Mouse (Mus musculus): ENCODE data around the gene Htra2. TPM values are rescaled to one million over a fixed set of nuclear protein-coding genes. Genes with fewer than 3 reads are reported as not detected.

The Htra2 gene
- polyA plus RNA-seq (2014; fragmentation: Nextera tagmentation; extraction: Ambion mirVana), result 31.7 and 33.9 TPM in 2 replicates

DNA sequence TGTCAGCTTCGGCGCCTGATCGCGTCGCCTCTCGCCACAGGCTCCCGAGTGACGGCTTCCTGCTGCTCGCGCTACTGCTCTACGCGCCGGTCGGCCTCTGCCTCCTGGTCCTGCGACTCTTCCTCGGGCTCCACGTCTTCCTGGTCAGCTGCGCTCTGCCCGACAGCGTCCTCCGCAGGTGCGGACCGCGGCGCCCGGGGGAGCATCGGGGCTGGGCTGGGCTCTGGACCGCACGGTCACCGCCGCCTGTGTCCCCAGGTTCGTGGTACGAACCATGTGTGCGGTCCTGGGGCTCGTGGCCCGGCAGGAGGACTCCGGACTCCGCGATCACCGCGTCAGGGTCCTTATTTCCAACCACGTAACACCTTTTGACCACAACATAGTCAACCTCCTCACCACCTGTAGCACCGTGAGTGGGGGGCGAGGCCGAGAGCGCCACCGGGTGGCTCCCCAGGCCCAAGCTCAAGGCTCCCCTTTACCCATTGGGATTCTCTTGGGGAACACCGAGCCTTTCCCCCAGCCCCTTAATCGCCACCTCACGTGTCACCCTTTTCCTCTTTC lies at the start of gene Htra2:
TSS of gene Htra2 (minus strand) at position 403 of the 561 bp plus-strand sequence.
- Histone ChIP-seq H3K4me3 (ENCODE audit: low read depth, low read length) (peak within 1 kb of the TSS; percentile 100), H3K4me1 (replicated peaks; ENCODE audit: control insufficient read depth, insufficient read depth, low read length) (peaks cover 14% of the 10 kb centered on the region; the same call in 1 of the 2 replicates), H3K4me2 (replicated peaks; ENCODE audit: low read depth, low read length) (peak within 1 kb of the TSS; percentile 87), H3K9me3 (ENCODE audit: control insufficient read depth, low read length) (no peaks in the 10 kb centered on the region), H3K27ac (ENCODE audit: low read depth, low read length) (peak within 1 kb of the TSS; percentile 88), H3K27me3 (ENCODE audit: control insufficient read depth, insufficient read depth, low read length) (no peaks in the 10 kb centered on the region), H3K36me3 (ENCODE audit: control insufficient read depth, insufficient read depth, low read length) (no peaks in the 10 kb centered on the region), H3K9ac (ENCODE audit: low read depth, low read length) (peak within 1 kb of the TSS; percentile 91)
- WGBS, result under 1% methylated on average over 50 of the region's 50 CpGs
- ATAC-seq (ENCODE audit: low FRiP score) (no peak; the same call in 1 of the 2 replicates), DNase-seq (ENCODE audit: low spot score) (no peak)

DNA sequence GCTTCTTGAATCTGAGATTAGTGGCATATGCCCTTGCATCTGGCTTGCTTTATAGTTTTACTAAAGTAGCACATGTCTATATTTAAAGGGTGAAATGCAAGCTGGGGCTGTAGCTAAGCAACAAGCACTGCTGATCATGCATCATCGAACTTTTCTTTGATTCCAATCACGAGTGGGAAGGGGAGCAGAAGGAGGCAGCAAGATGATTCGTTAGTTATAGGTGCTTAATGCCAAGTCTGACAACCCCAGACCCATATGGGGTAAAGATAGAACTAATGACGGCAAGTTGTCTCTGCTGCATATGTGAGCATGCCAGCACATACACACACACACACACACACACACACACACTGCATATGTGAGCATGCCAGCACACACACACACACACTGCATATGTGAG lies 49.1 kb upstream of the Htra2 start:
- Histone ChIP-seq H3K9me3 (ENCODE audit: control insufficient read depth, low read length) (no peaks in the 10 kb centered on the region), H3K36me3 (ENCODE audit: control insufficient read depth, insufficient read depth, low read length) (no peaks in the 10 kb centered on the region), H3K4me3 (ENCODE audit: low read depth, low read length) (no peak overlapping the region), H3K27ac (ENCODE audit: low read depth, low read length) (no peak overlapping the region), H3K4me1 (replicated peaks; ENCODE audit: control insufficient read depth, insufficient read depth, low read length) (peaks cover 12% of the 10 kb centered on the region; the same call in 1 of the 2 replicates), H3K4me2 (replicated peaks; ENCODE audit: low read depth, low read length) (no peak overlapping the region), H3K27me3 (ENCODE audit: control insufficient read depth, insufficient read depth, low read length) (no peaks in the 10 kb centered on the region), H3K9ac (ENCODE audit: low read depth, low read length) (no peak overlapping the region)
- WGBS, result 83% methylated on average over 4 of the region's 4 CpGs
- no peak for DNase-seq (ENCODE audit: low spot score)
- no peak for ATAC-seq (ENCODE audit: low FRiP score)

DNA sequence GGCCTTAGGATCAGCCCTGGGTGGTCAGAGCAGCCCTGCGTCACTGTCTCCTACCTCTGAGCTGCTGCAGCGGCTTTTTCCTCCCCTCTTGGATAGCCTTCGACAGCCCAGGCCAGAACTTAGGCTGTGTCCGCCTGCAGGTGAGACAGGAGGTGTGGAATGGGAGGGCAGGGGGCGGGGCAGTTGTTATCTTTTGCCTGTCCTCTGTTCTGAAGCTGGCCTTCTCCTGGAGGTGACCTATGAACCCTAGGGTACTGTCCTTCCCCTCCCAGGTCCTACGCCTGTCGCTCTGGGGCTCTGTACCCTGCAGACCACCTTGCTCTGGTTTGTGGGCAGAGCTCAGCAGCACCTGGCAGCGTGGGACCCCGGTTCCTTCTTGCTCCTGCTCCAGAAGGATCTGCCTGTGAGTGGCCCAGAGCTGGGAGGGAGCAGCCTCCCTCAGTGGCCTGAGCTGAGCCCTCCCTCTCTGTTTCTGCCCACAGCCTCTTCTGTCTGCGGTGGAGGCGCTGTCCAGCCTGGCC lies 48.1 kb upstream of the Htra2 start:
- H3K27me3 ChIP-seq (ENCODE audit: control insufficient read depth, insufficient read depth, low read length), result no peaks in the 10 kb centered on the region
- WGBS, result 49% methylated on average over 11 of the region's 11 CpGs
- no peak overlapping the region for H3K4me3 ChIP-seq (ENCODE audit: low read depth, low read length)
- no peaks in the 10 kb centered on the region for H3K9me3 ChIP-seq (ENCODE audit: control insufficient read depth, low read length)
- H3K27ac ChIP-seq (ENCODE audit: low read depth, low read length), result no peak overlapping the region
- no peaks in the 10 kb centered on the region for H3K36me3 ChIP-seq (ENCODE audit: control insufficient read depth, insufficient read depth, low read length)
- ATAC-seq (ENCODE audit: low FRiP score), result no peak
- H3K9ac ChIP-seq (ENCODE audit: low read depth, low read length), result no peak overlapping the region; the same call in 1 of the 2 replicates
- peaks cover 11% of the 10 kb centered on the region; the same call in 1 of the 2 replicates for H3K4me1 ChIP-seq (replicated peaks; ENCODE audit: control insufficient read depth, insufficient read depth, low read length)
- DNase-seq (ENCODE audit: low spot score), result no peak
- H3K4me2 ChIP-seq (replicated peaks; ENCODE audit: low read depth, low read length), result peak overlapping the region; percentile 96

DNA sequence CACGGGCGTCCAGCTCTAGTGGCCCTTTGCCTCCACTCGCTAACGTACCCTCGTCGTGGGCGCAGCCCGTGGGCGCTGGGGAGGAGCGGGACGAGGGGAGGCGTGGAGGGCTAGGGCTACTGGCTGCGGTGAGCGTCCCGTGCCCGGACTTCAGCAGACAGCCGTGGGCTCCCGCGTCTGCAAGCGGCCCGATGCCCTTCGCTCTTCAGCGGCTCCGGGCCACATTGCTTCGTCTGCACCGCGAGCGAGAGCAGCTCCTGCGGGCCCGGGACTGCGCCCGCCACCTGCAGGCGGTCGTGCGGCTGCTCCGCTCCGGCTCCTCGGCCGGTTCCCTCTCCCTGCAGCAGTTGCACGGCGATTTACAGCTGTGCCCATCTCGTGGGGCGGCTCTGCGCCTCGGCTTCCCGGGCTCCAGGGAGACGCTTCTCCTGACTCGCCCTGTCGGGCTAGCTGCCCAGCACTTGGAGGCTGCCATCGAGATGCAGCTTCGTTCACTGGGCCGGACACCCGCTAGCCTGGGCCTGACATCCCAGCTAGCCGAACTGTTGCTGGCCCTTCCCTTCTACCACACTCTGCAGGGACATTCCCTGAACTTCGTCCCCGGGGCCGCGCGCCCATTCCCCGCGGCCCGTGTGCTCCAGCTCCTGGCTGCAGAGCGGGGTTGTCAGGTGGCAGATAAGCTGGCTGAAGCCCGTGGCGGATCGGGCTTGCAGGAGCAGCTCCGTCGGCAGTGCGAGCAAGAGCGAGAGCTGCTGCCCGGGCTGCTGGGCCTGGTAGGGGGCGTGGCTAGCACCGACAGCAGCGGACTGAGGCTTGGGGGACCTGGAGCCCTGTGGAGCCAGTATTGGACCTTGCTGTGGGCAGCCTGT lies 46.8 kb upstream of the Htra2 start:
- Histone ChIP-seq H3K9me3 (ENCODE audit: control insufficient read depth, low read length) (no peaks in the 10 kb centered on the region), H3K4me1 (replicated peaks; ENCODE audit: control insufficient read depth, insufficient read depth, low read length) (peaks cover 8% of the 10 kb centered on the region; the same call in 1 of the 2 replicates), H3K27me3 (ENCODE audit: control insufficient read depth, insufficient read depth, low read length) (no peaks in the 10 kb centered on the region), H3K9ac (ENCODE audit: low read depth, low read length) (peak overlapping the region; percentile 76), H3K4me2 (replicated peaks; ENCODE audit: low read depth, low read length) (peak overlapping the region; percentile 96), H3K27ac (ENCODE audit: low read depth, low read length) (peak overlapping the region; percentile 64), H3K4me3 (ENCODE audit: low read depth, low read length) (peak overlapping the region; percentile 56), H3K36me3 (ENCODE audit: control insufficient read depth, insufficient read depth, low read length) (no peaks in the 10 kb centered on the region)
- peak; percentile 84 for ATAC-seq (ENCODE audit: low FRiP score)
- WGBS, result under 1% methylated on average over 74 of the region's 74 CpGs
- DNase-seq (ENCODE audit: low spot score), result peak; percentile 70

DNA sequence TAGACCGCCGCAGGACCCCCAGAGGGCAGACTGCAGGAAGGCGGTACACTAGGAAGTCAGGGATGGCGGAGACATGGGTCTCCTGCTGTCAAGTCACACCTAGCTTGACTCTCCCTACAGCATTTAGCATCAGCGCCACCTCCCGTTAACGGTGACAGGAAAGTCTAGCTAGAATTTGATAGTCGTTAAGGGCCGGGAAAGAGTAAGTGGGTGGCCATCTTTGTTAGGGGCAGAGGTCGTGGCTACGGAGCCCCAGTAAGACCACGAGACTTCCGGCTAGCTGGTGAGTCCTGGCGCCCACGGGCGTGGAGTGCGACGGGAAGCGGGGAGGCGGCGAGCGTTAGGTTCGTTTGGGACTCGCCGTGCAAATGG lies 46.2 kb upstream of the Htra2 start, which contains the start of the genes Ccdc142 and Gm42688:
TSS of gene Ccdc142 (plus strand) at position 286 of the 372 bp plus-strand sequence.
TSS of gene Gm42688 (plus strand) at position 302 of the 372 bp plus-strand sequence.
- peak within 1 kb of the TSS; percentile 56 for H3K4me3 ChIP-seq (ENCODE audit: low read depth, low read length)
- H3K36me3 ChIP-seq (ENCODE audit: control insufficient read depth, insufficient read depth, low read length), result no peaks in the 10 kb centered on the region
- ATAC-seq (ENCODE audit: low FRiP score), result peak; percentile 87
- peak within 1 kb of the TSS; percentile 76 for H3K9ac ChIP-seq (ENCODE audit: low read depth, low read length)
- peak within 1 kb of the TSS; percentile 64 for H3K27ac ChIP-seq (ENCODE audit: low read depth, low read length)
- peak; percentile 84 for DNase-seq (ENCODE audit: low spot score)
- H3K4me2 ChIP-seq (replicated peaks; ENCODE audit: low read depth, low read length), result peak within 1 kb of the TSS; percentile 96
- no peaks in the 10 kb centered on the region for H3K9me3 ChIP-seq (ENCODE audit: control insufficient read depth, low read length)
- no peaks in the 10 kb centered on the region for H3K27me3 ChIP-seq (ENCODE audit: control insufficient read depth, insufficient read depth, low read length)
- H3K4me1 ChIP-seq (replicated peaks; ENCODE audit: control insufficient read depth, insufficient read depth, low read length), result peaks cover 8% of the 10 kb centered on the region; the same call in 1 of the 2 replicates
- WGBS, result 1% methylated on average over 20 of the region's 25 CpGs

DNA sequence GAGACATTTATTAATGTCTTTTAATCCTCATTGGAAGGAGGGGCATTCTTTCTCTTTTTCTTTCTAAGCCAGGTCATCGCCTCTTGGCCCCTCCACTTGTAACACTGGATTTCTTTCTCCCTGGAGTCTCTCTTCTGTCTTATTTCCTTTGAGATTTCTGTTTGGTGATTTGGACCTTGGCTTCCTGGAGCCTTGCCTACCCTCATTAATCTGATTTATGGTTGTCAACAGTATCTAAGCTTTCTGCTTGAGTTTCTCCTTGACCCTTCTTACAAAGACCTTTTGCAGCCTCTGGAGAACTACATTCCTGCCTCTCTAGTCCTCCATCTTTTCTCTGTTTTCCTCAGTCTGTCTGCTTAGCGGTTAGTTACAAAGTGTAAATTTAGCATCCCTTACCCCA lies 43.3 kb upstream of the Htra2 start:
- no peaks in the 10 kb centered on the region for H3K9me3 ChIP-seq (ENCODE audit: control insufficient read depth, low read length)
- 86% methylated on average over 2 of the region's 2 CpGs for WGBS

DNA sequence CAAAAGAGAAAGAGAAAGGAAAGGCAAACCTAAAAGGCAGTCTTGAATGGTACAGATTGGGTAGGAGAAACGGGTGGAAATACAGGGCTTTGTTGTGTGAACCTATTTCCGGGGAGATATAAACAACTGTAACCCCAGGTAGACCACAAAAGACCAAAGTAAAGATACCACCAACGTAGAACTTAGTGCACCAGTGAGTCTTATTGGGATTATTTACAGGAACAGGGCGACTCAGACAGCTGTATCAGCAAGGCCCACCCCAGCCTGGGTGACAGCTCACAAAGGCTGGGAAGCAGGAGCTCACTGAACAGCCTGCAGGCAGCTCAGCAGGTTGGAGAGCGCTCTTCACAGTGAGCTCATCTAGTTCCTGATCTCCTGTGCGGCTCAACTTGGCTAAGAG lies 40.9 kb upstream of the Htra2 start:
- no peak for ATAC-seq (ENCODE audit: low FRiP score)
- Histone ChIP-seq H3K9me3 (ENCODE audit: control insufficient read depth, low read length) (no peaks in the 10 kb centered on the region), H3K4me2 (replicated peaks; ENCODE audit: low read depth, low read length) (no peak overlapping the region), H3K4me1 (replicated peaks; ENCODE audit: control insufficient read depth, insufficient read depth, low read length) (no peaks in the 10 kb centered on the region), H3K4me3 (ENCODE audit: low read depth, low read length) (no peak overlapping the region), H3K27ac (ENCODE audit: low read depth, low read length) (no peak overlapping the region), H3K9ac (ENCODE audit: low read depth, low read length) (no peak overlapping the region), H3K27me3 (ENCODE audit: control insufficient read depth, insufficient read depth, low read length) (no peaks in the 10 kb centered on the region; the same call in 1 of the 2 replicates), H3K36me3 (ENCODE audit: control insufficient read depth, insufficient read depth, low read length) (no peaks in the 10 kb centered on the region)
- 44% methylated on average over 6 of the region's 6 CpGs for WGBS
- no peak for DNase-seq (ENCODE audit: low spot score)

More for the DNA sequence above, 43.3 kb upstream of the Htra2 start:
- Histone ChIP-seq H3K27ac (ENCODE audit: low read depth, low read length) (no peak overlapping the region), H3K27me3 (ENCODE audit: control insufficient read depth, insufficient read depth, low read length) (no peaks in the 10 kb centered on the region; the same call in 1 of the 2 replicates), H3K4me1 (replicated peaks; ENCODE audit: control insufficient read depth, insufficient read depth, low read length) (peaks cover 8% of the 10 kb centered on the region; the same call in 1 of the 2 replicates), H3K4me3 (ENCODE audit: low read depth, low read length) (no peak overlapping the region), H3K9ac (ENCODE audit: low read depth, low read length) (no peak overlapping the region), H3K36me3 (ENCODE audit: control insufficient read depth, insufficient read depth, low read length) (no peaks in the 10 kb centered on the region), H3K4me2 (replicated peaks; ENCODE audit: low read depth, low read length) (no peak overlapping the region)
- DNase-seq (ENCODE audit: low spot score) (no peak), ATAC-seq (ENCODE audit: low FRiP score) (no peak)

DNA sequence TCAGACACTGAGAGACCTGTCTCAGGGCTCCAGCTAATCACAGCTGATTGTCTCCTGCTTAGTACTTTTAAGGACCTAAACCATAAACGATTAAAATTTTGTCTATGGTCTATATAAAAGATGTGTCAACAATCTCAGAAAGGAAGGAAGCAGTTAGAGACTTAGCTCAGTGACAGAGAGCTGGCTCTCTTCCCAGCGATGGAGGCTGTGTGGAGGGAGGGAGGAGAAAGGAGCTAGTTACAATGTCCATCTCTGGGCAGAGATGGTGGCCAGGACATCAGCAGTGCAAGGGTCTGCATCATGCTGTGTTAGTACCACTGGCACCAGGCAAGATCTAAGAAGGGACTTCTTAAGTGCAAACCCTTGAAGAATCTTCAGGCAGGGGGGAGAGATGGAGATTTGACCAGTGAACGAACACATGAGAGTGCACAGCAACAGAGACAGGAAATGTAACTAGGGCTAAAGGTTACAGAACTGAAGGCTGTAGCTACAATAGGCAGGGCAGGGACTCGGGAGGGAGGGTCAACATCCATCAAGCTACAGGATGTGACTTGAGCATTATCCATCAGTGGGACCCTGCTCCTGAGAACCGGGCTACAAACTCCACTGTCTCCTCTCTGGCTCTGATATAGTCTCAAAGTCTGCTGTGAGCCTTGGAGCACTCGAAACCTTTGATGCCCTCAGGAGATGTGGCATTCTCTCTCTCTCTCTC lies 37.5 kb upstream of the Htra2 start:
- ATAC-seq (ENCODE audit: low FRiP score), result no peak
- WGBS, result 48% methylated on average over 6 of the region's 6 CpGs
- peaks cover 21% of the 10 kb centered on the region for H3K27me3 ChIP-seq (ENCODE audit: control insufficient read depth, insufficient read depth, low read length)

More for the DNA sequence above, 37.5 kb upstream of the Htra2 start:
- H3K36me3 ChIP-seq (ENCODE audit: control insufficient read depth, insufficient read depth, low read length), result no peaks in the 10 kb centered on the region
- H3K27ac ChIP-seq (ENCODE audit: low read depth, low read length), result no peak overlapping the region
- no peak overlapping the region for H3K9ac ChIP-seq (ENCODE audit: low read depth, low read length)
- no peak for DNase-seq (ENCODE audit: low spot score)
- no peak overlapping the region for H3K4me2 ChIP-seq (replicated peaks; ENCODE audit: low read depth, low read length)
- no peaks in the 10 kb centered on the region for H3K9me3 ChIP-seq (ENCODE audit: control insufficient read depth, low read length)
- no peak overlapping the region for H3K4me3 ChIP-seq (ENCODE audit: low read depth, low read length)
- peaks cover under 1% of the 10 kb centered on the region; the same call in 1 of the 2 replicates for H3K4me1 ChIP-seq (replicated peaks; ENCODE audit: control insufficient read depth, insufficient read depth, low read length)
